Mouse (Mus musculus): ENCODE results near the gene Slc25a21.
"Not testable (repeated sequence)": the region's sequence is repeated elsewhere in the genome, so short reads cannot be mapped to it uniquely, and the experiment has no call there.

The Slc25a21 gene

GRCm38 (mm10) chr12:57197363-57198026, at the start of gene Slc25a21:
Slc25a21 (minus strand) TSS chr12:57197472.
- no peak for DNase-seq

- DNase-seq: peak in 1 of 2 experiments; percentile 14
Observed at GRCm38 (mm10) chr12:57243671-57244495, 46.6 kb upstream of the Slc25a21 start.

GRCm38 (mm10) chr12:57233386-57233785, 36.1 kb upstream of the Slc25a21 start:
- no peak for DNase-seq

GRCm38 (mm10) chr12:57231085-57231875, 34.0 kb upstream of the Slc25a21 start:
- peak; percentile 20 to 27 for DNase-seq

GRCm38 (mm10) chr12:57230192-57230706, 33.0 kb upstream of the Slc25a21 start, which contains the start of the genes Prps1l3 and Mipol1:
Prps1l3 (plus strand) TSS chr12:57230412.
Mipol1 (plus strand) TSS chr12:57230427.
- peak; percentile 88 to 93 for DNase-seq

GRCm38 (mm10) chr12:57229703-57230102, 32.4 kb upstream of the Slc25a21 start:
- DNase-seq: no peak

- no peak for DNase-seq
Observed at GRCm38 (mm10) chr12:57227776-57228175, 30.5 kb upstream of the Slc25a21 start.

GRCm38 (mm10) chr12:57226411-57226810, 29.1 kb upstream of the Slc25a21 start:
- no peak for DNase-seq

GRCm38 (mm10) chr12:57212463-57212862, 15.2 kb upstream of the Slc25a21 start:
- DNase-seq: not testable (repeated sequence)

- peak; percentile 65 to 69 for DNase-seq
Observed at GRCm38 (mm10) chr12:57211353-57212311, 14.4 kb upstream of the Slc25a21 start.

GRCm38 (mm10) chr12:57204276-57204851, 7.1 kb upstream of the Slc25a21 start:
- DNase-seq: no peak

- DNase-seq: no peak
Observed at GRCm38 (mm10) chr12:57201901-57202300, 4.6 kb upstream of the Slc25a21 start.

GRCm38 (mm10) chr12:57199427-57199826, 2.2 kb upstream of the Slc25a21 start:
- DNase-seq: no peak

GRCm38 (mm10) chr12:57198269-57198668, 997 bp upstream of the Slc25a21 start:
- DNase-seq: no peak

GRCm38 (mm10) chr12:57196608-57197362, 487 bp downstream of the Slc25a21 start:
- DNase-seq: peak; percentile 30 to 36

- no peak for DNase-seq
Observed at GRCm38 (mm10) chr12:57196286-57196607, 1.0 kb downstream of the Slc25a21 start.

- peak in 1 of 2 experiments; percentile 6 for DNase-seq
Observed at GRCm38 (mm10) chr12:57194609-57195008, 2.7 kb downstream of the Slc25a21 start.

GRCm38 (mm10) chr12:57187032-57187431, 10.2 kb downstream of the Slc25a21 start:
- no peak for DNase-seq

GRCm38 (mm10) chr12:57186126-57186525, 11.1 kb downstream of the Slc25a21 start:
- DNase-seq: no peak

GRCm38 (mm10) chr12:57185475-57185874, 11.8 kb downstream of the Slc25a21 start:
- DNase-seq: no peak

Measured in lung, postnatal 4 days (tissue).